Mouse (Mus musculus) CD4-positive helper T cell, adult 2 months (primary cell): ENCODE data around the gene Pikfyve.

ENCODE experiments used
- DNase-seq: peaks from one replicate; pipeline ENCODE4 v3.0.0-alpha.2; 2012; ENCODE audit warnings: low read depth, missing footprints, low spot score

Pikfyve gene

DNA sequence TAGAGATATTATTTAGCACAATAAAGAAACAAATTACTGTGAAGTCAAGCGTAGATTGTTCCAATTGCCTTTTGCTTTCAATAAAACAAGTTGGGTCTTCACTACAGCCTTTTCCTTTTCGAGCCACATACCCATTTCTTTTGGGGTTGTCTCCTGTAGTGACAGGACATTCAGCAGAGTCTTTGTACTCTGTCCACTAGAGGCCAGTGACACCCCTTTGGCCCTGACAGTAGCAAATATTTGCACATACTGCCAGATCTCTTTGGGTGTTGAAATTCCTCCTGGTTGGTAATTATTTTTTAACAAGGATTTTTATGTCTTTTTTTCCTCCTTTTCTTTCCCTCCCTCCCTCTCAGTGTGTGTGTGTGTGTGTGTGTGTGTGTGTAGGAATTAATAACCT, 126.4 kb downstream of the Pikfyve start:
- no peak for DNase-seq

DNA sequence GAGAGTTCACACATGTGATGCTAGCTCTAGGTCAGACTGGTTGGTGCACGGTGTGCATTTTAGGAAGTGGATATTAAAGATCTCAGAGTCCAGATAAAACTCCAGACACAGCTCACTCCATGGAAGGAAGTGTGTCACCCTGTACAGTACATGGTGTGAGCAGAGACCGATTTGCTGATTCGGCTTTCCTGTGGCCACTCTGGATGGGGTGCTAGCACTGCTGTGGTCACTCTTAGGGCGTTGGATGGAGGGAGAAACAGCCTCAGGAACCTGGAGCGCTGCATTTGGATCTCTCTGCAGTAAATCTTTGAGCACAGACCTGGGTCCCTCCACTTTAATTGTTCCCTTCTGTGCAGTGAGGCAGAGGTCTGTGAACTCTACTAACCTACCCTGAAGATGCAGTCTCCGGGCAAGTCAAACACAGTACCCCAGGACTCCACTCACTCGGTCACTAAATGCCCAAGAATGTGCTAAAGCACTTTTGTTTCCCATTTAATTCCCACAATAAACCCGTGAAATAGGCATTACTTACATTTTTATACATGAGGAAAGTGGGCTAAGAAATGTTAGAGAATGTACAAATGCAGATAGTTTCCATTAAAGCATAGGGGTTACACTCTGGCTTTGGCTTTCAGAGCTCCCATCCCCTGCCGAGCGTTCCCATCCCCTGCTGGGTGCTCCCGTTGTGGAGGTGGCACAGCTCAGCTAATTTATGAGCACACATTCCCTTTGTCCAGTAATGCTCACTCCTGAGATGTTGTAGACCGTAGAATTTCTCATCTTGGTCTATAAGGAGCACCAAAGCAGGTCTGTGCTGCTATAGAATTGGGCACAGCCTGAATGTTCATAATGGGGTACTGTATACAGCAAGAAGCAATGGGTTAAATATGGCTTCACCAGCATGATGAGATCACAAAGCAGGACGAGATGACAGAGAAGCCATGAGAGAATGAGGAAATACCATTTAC, 127.9 kb downstream of the Pikfyve start:
- DNase-seq, result no peak

GRCm38 (mm10) chr1:65315022-65315407, 128.5 kb downstream of the Pikfyve start:
- no peak for DNase-seq
